18 mouse cellular contexts compared by ENCODE assay signal in the genomic region with DNA sequence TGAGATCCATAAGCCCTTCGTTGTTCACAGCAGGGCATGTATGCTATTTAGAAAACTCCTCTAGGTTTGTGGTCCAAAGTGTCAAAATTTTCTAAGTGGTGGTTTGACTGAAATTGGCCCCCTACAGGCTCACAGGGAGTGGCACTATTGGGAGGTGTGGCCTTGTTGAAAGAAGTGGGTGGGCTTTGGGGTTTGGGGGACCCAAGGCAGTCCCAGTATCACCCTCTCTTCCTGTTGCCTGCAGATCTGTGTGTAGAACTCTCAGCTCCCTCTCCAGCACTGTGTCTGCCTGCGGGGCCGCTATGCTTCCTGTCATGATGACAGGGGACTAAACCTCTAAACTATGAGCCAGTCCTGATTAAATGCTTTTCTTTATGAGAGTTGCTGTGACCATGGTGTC.
DNase-seq lines count a peak whose midpoint lies in the region; ATAC-seq and TF ChIP-seq lines count a peak whose summit lies in the region.
"Had no signal": no experiment of that assay in that cellular context is flagged by ENCODE, and none has a peak within 500 bp of the region (broad histone marks: within the 10 kb centered on the region; RNA-seq: fewer than 3 reads in every experiment).

No protein-coding gene starts in this region.

- no peak overlapping the region for H3K4me3 ChIP-seq in heart, embryonic 12.5 days
- no peak overlapping the region for H3K4me3 ChIP-seq in liver, embryonic 12.5 days
- H3K4me3 ChIP-seq in liver, embryonic 11.5 days (ENCODE audit: low read depth, low read length): no peak overlapping the region
- no peak overlapping the region for H3K4me3 ChIP-seq in forebrain, embryonic 14.5 days (ENCODE audit: low read depth, low read length)
- no peak overlapping the region for H3K4me3 ChIP-seq in midbrain, postnatal 0 days (ENCODE audit: low read depth, low read length)
- H3K4me3 ChIP-seq: embryonic facial prominence, embryonic 12.5 days; hindbrain, embryonic 15.5 days; limb, embryonic 10.5 days had no signal

- H3K4me2 ChIP-seq in heart, embryonic 12.5 days: no peak overlapping the region
- no peak overlapping the region for H3K4me2 ChIP-seq in liver, embryonic 12.5 days
- H3K4me2 ChIP-seq in liver, embryonic 11.5 days: no peak overlapping the region
- H3K4me2 ChIP-seq in forebrain, embryonic 14.5 days (ENCODE audit: low read length): no peak overlapping the region
- no peak overlapping the region for H3K4me2 ChIP-seq in midbrain, postnatal 0 days (ENCODE audit: low read depth, low read length, poor library complexity, severe bottlenecking)
- H3K4me2 ChIP-seq: embryonic facial prominence, embryonic 12.5 days; hindbrain, embryonic 15.5 days had no signal

- WGBS in heart, embryonic 12.5 days: 45% methylated on average over 3 of the region's 3 CpGs
- WGBS in liver, embryonic 12.5 days (ENCODE audit: insufficient replicate concordance): 38% methylated on average over 3 of the region's 3 CpGs
- WGBS in liver, embryonic 11.5 days: 56% methylated on average over 3 of the region's 3 CpGs
- WGBS in forebrain, embryonic 14.5 days: 89% methylated on average over 3 of the region's 3 CpGs
- WGBS in midbrain, postnatal 0 days: 85% methylated on average over 3 of the region's 3 CpGs

- peaks cover 64% of the 10 kb centered on the region for H3K4me1 ChIP-seq in heart, embryonic 12.5 days (replicated peaks)
- peaks cover 65% of the 10 kb centered on the region for H3K4me1 ChIP-seq in liver, embryonic 12.5 days
- peaks cover 39% of the 10 kb centered on the region for H3K4me1 ChIP-seq in liver, embryonic 11.5 days (replicated peaks; ENCODE audit: control insufficient read depth, insufficient read depth, low read length)
- H3K4me1 ChIP-seq in forebrain, embryonic 14.5 days (ENCODE audit: control insufficient read depth, insufficient read depth, low read length): no peaks in the 10 kb centered on the region
- H3K4me1 ChIP-seq in midbrain, postnatal 0 days (ENCODE audit: insufficient read depth, low read length): no peaks in the 10 kb centered on the region

- peak overlapping the region; percentile 80 for H3K27ac ChIP-seq in heart, embryonic 12.5 days (ENCODE audit: poor library complexity, severe bottlenecking)
- no peak overlapping the region for H3K27ac ChIP-seq in liver, embryonic 12.5 days
- no peak overlapping the region for H3K27ac ChIP-seq in liver, embryonic 11.5 days (ENCODE audit: low read depth, low read length)
- H3K27ac ChIP-seq in forebrain, embryonic 14.5 days (ENCODE audit: low read depth, low read length): no peak overlapping the region
- H3K27ac ChIP-seq in midbrain, postnatal 0 days (ENCODE audit: low read depth, low read length): no peak overlapping the region
- H3K27ac ChIP-seq: embryonic facial prominence, embryonic 12.5 days; hindbrain, embryonic 15.5 days; limb, embryonic 10.5 days; stomach, postnatal 0 days had no signal

- H3K9ac ChIP-seq in heart, embryonic 12.5 days: no peak overlapping the region
- H3K9ac ChIP-seq in liver, embryonic 12.5 days: no peak overlapping the region
- no peak overlapping the region for H3K9ac ChIP-seq in liver, embryonic 11.5 days (ENCODE audit: low read depth, low read length)
- no peak overlapping the region for H3K9ac ChIP-seq in forebrain, embryonic 14.5 days (ENCODE audit: low read length)
- H3K9ac ChIP-seq in midbrain, postnatal 0 days (replicated peaks; ENCODE audit: low read length, poor library complexity, severe bottlenecking): no peak overlapping the region
- H3K9ac ChIP-seq: embryonic facial prominence, embryonic 12.5 days; hindbrain, embryonic 15.5 days had no signal

- ATAC-seq in heart, embryonic 12.5 days (ENCODE audit: insufficient number of reproducible peaks, low FRiP score): no peak; the same call in 1 of the 2 replicates
- ATAC-seq in liver, embryonic 12.5 days: peak; percentile 40; the same call in 1 of the 2 replicates
- ATAC-seq in liver, embryonic 11.5 days (replicated peaks; ENCODE audit: low FRiP score): no peak
- ATAC-seq in forebrain, embryonic 14.5 days: no peak
- no peak for ATAC-seq in midbrain, postnatal 0 days (ENCODE audit: low FRiP score)

- H3K9me3 ChIP-seq in heart, embryonic 12.5 days (replicated peaks): no peaks in the 10 kb centered on the region
- H3K9me3 ChIP-seq in liver, embryonic 12.5 days (replicated peaks): no peaks in the 10 kb centered on the region
- H3K9me3 ChIP-seq in liver, embryonic 11.5 days (ENCODE audit: control insufficient read depth, low read length): no peaks in the 10 kb centered on the region
- H3K9me3 ChIP-seq in forebrain, embryonic 14.5 days (replicated peaks; ENCODE audit: control insufficient read depth, low read length): no peaks in the 10 kb centered on the region
- H3K9me3 ChIP-seq in midbrain, postnatal 0 days (ENCODE audit: low read length): no peaks in the 10 kb centered on the region
- H3K9me3 ChIP-seq: embryonic facial prominence, embryonic 12.5 days; hindbrain, embryonic 15.5 days; limb, embryonic 10.5 days had no signal

- H3K36me3 ChIP-seq in heart, embryonic 12.5 days: no peaks in the 10 kb centered on the region
- no peaks in the 10 kb centered on the region for H3K36me3 ChIP-seq in liver, embryonic 12.5 days
- no peaks in the 10 kb centered on the region for H3K36me3 ChIP-seq in liver, embryonic 11.5 days (ENCODE audit: control insufficient read depth, insufficient read depth, low read length)
- H3K36me3 ChIP-seq in splenic B cell, adult 2 months (ENCODE audit: control insufficient read depth, insufficient read depth, low read length, poor library complexity, severe bottlenecking): no peaks in the 10 kb centered on the region
- no peaks in the 10 kb centered on the region for H3K36me3 ChIP-seq in forebrain, embryonic 14.5 days (ENCODE audit: control insufficient read depth, insufficient read depth, low read length)
- H3K36me3 ChIP-seq in midbrain, postnatal 0 days (ENCODE audit: insufficient read depth, low read length): no peaks in the 10 kb centered on the region
- H3K36me3 ChIP-seq: embryonic facial prominence, embryonic 12.5 days; hindbrain, embryonic 15.5 days; limb, embryonic 10.5 days had no signal

- TF ChIP-seq CTCF in midbrain, postnatal 0 days (IDR thresholded peaks at IDR 0.05): no peak

- H3K27me3 ChIP-seq in heart, embryonic 12.5 days (replicated peaks): no peaks in the 10 kb centered on the region
- no peaks in the 10 kb centered on the region for H3K27me3 ChIP-seq in liver, embryonic 12.5 days (replicated peaks)
- H3K27me3 ChIP-seq in liver, embryonic 11.5 days (replicated peaks; ENCODE audit: control insufficient read depth, insufficient read depth, low read length): no peaks in the 10 kb centered on the region
- H3K27me3 ChIP-seq in splenic B cell, adult 2 months (ENCODE audit: control insufficient read depth, insufficient read depth, low read length, poor library complexity, severe bottlenecking): no peaks in the 10 kb centered on the region
- no peaks in the 10 kb centered on the region for H3K27me3 ChIP-seq in forebrain, embryonic 14.5 days (replicated peaks; ENCODE audit: control insufficient read depth, insufficient read depth, low read length)
- no peaks in the 10 kb centered on the region for H3K27me3 ChIP-seq in midbrain, postnatal 0 days (ENCODE audit: insufficient read depth, low read length)
- H3K27me3 ChIP-seq: embryonic facial prominence, embryonic 12.5 days; hindbrain, embryonic 15.5 days had no signal

- DNase-seq in heart, adult 18-20 months: no peak
- no peak for DNase-seq in liver, embryonic 11.5 days (ENCODE audit: low spot score)
- peak; percentile 20 for DNase-seq in splenic B cell, adult 2 months (ENCODE audit: low read depth, low spot score)
- DNase-seq in forebrain, embryonic 14.5 days (ENCODE audit: low spot score): no peak
- DNase-seq in midbrain, postnatal 0 days (ENCODE audit: low spot score): no peak
- DNase-seq: cerebellum, adult 11-12 months; gastrocnemius, postnatal 14 days; kidney, adult 8-10 months; kidney, postnatal 36 days; lung, postnatal 36 days; midbrain, embryonic 14.5 days; spleen, adult 18-20 months had no signal
